Mouse (Mus musculus): Measurements from ENCODE around the gene Rab28. TPM values are rescaled to one million over a fixed set of nuclear protein-coding genes. Genes with fewer than 3 reads are reported as not detected.

Gene Rab28
- polyA plus RNA-seq, 1 experiment = 32.2 TPM

DNA sequence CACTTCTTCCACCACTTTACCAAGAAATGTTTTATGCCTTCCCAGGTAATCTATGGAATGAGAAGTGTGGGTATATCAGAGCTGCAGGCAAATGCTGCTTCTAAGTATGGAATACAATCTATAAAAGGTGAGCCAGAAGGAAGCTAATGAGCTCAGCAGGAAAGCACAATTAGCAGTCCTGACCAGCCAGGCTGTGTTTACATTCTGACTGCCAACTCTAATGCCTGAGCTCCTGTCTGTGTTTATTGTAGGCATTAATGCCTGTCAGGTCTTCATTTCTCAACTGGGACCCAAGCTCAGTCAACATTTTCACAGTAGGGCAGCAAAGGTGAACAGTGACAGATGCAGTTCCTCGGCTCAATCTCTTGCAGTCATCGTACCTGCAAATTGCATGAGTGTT, 129.9 kb downstream of the Rab28 start:
- TF ChIP-seq CTCF (IDR thresholded peaks at IDR 0.05; ENCODE audit: low read depth, low read length) = no peak
- no peak for TF ChIP-seq POLR2A (IDR thresholded peaks at IDR 0.05; ENCODE audit: borderline replicate concordance, low read depth, low read length)
- Histone ChIP-seq H3K4me1 (ENCODE audit: control insufficient read depth, insufficient read depth, low read length) (no peaks in the 10 kb centered on the region), H3K4me3 (ENCODE audit: insufficient read depth, low read length) (no peak overlapping the region), H3K27ac (ENCODE audit: insufficient read depth, low read depth, low read length) (no peak overlapping the region)

Other genes starting within 250 kb of the Rab28 start
- not detected in 2 replicates for gene Nkx3-2, start 56.3 kb upstream of the Rab28 start, polyA plus RNA-seq (2012; ENCODE audit: insufficient read depth, insufficient read length, missing spikeins)
- 21.9 and 25.0 TPM in 2 replicates for gene Bod1l, start 136.2 kb upstream of the Rab28 start, polyA plus RNA-seq (2012; ENCODE audit: insufficient read depth, insufficient read length, missing spikeins)

All from bone marrow macrophage, adult 2 months (primary cell).